Mouse (Mus musculus) forebrain, postnatal 0 days (tissue): ENCODE measurements around the gene Ampd3. TPM values are rescaled to one million over a fixed set of nuclear protein-coding genes. Genes with fewer than 3 reads are reported as not detected.

Source experiments
- ATAC-seq: fragments of 200-750 bp; cut with Nextera tagmentation; 2 replicates; pipeline ENCODE4 v1.8.0; 2017; ENCODE audit warnings: mild to moderate bottlenecking, moderate library complexity
- DNase-seq: peaks from one replicate; pipeline ENCODE4 v3.0.0-alpha.2; 2015
- H3K27ac ChIP-seq: fragments of 300-500 bp; sonication (generic); 2 replicates; pipeline ENCODE4 v1.5.1; 2014; ENCODE audit warnings: low read depth, mild to moderate bottlenecking, antibody characterized with exemption, low read length, moderate library complexity, mixed read lengths
- H3K27me3 ChIP-seq: fragments of 300-500 bp; sonication (generic); 2 replicates; pipeline ENCODE4 v1.6.1; 2014; ENCODE audit warnings: mild to moderate bottlenecking, low read length, mixed read lengths; ENCODE audit not compliant: insufficient read depth
- H3K36me3 ChIP-seq: fragments of 300-500 bp; sonication (generic); 2 replicates; pipeline ENCODE4 v1.6.1; 2014; ENCODE audit warnings: mild to moderate bottlenecking, moderate library complexity; ENCODE audit not compliant: insufficient read depth
- H3K4me1 ChIP-seq: fragments of 300-500 bp; sonication (generic); 2 replicates; pipeline ENCODE4 v1.6.1; 2014; ENCODE audit warnings: antibody characterized with exemption; ENCODE audit not compliant: insufficient read depth
- H3K4me2 ChIP-seq: fragments of 300-500 bp; sonication (generic); 2 replicates; pipeline ENCODE4 v1.6.1; 2014; ENCODE audit warnings: low read depth, mild to moderate bottlenecking, moderate library complexity
- H3K4me3 ChIP-seq: fragments of 300-500 bp; sonication (generic); 2 replicates; pipeline ENCODE4 v1.5.1; 2014; ENCODE audit warnings: low read depth, low read length, mixed read lengths
- H3K9ac ChIP-seq: fragments of 300-500 bp; sonication (generic); 2 replicates; pipeline ENCODE4 v1.6.1; 2014; ENCODE audit warnings: mild to moderate bottlenecking
- H3K9me3 ChIP-seq: fragments of 300-500 bp; sonication (generic); 2 replicates; pipeline ENCODE4 v1.6.1; 2016; ENCODE audit warnings: low read length
- CTCF ChIP-seq: sonication (generic); IDR thresholded peaks from 2 replicates; pipeline ENCODE4 v1.5.1; 2016; ENCODE audit warnings: antibody characterized with exemption, control low read depth, low read depth
- WGBS: fragments of 180-500 bp; shearing (Covaris S2); extraction: QIAGEN DNeasy Blood & Tissue Kit; methylation state at CpG from one replicate; pipeline ENCODE4 v1.1.7; 2014; 5-methylcytosine and 5-hydroxymethylcytosine counted together
- polyA plus RNA-seq: library from polyadenylated mRNA; unstranded; fragments of >200 nt; fragmentation: Nextera tagmentation; extraction: Ambion mirVana; gene quantifications from 2 replicates; pipeline ENCODE4 v1.2.1, GENCODE M21; 2015
- total RNA-seq: library from RNA; depleted of rRNA; stranded (reverse); fragments of >200 nt; gene quantifications from 2 replicates; pipeline ENCODE4 v1.2.3, GENCODE M21; 2014

Gene Ampd3
- total and polyA plus RNA-seq, 2 experiments from 2014 or later: 8.6 to 11.0 TPM

DNA sequence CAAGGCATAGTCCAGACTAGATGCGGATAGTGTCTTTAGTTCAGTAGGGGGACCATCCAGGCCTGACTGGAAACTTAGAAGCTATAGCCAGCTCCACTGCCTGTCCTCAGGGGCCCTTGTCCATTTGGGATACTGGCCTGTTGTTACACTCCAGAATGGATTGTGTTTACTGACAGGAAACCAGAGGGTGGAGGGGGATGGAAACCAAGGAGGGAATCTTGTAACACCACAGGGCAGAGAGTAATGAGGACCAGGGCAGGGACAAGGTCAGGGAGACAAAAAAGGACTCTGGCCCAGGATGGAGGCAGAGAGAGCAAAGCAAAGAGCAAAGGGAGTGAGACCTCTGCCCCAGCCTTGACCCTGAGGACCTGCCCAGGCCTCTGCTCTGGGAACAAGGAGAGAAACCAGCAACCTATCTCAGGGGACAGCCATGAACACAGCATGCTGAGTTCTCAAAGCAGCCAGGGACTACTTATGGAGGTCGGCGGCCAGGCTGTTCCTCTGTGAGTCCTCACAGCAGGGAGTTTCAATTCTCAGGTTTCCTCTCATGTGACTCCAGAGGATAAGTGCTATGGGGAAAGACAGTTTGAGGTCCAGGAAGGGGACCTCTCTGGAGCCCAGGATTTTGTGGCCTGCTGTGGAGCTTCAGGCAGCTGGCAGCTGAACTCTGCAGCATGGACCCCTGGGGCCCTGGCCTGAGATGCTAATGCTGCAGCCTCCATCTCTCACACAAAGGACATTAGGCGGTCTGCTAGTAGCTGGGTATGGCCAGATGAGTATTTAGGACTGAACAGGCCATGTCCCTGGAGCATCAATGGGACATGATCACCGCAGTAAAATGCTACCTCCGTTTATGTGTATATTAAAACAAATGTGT lies 36.7 kb upstream of the Ampd3 start:
- H3K4me1 ChIP-seq: no peaks in the 10 kb centered on the region
- H3K4me2 ChIP-seq: no peak overlapping the region
- no peaks in the 10 kb centered on the region for H3K27me3 ChIP-seq
- WGBS: 61% methylated on average over 6 of the region's 6 CpGs
- no peaks in the 10 kb centered on the region for H3K36me3 ChIP-seq
- H3K27ac ChIP-seq: no peak overlapping the region
- DNase-seq: no peak
- ATAC-seq: no peak
- H3K9me3 ChIP-seq: no peaks in the 10 kb centered on the region
- no peak overlapping the region for H3K9ac ChIP-seq
- TF ChIP-seq CTCF: no peak
- H3K4me3 ChIP-seq: no peak overlapping the region

DNA sequence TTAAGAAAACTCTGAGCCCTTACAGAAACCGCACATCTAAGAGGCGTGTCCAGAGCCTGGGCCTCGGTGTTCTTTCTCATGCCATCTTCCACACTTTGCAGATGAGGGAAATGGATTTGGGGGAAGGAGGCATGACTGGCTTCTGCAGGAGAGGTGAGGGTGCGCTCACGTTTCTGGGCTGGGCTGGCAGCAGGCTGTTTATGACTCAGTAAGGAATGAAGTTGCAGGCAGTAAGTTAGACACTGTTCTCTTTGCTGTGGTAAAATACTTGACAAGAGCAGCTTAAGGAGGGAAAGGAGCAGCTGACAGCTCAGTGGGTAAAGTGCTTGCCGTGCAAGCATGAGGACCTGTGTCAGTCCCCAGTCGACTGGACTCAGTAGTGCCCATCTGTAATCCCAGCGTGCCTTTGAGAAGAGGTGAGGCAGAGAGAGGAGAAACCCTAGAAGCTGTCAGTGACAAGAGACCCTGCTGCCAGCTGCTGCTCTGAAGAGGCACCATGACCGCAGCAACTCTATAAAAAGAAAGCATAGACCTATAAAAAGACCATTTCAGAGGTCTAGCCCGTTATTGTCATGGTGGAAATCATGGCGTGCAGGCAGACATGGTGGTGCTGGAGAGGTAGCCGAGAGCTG lies 35.9 kb upstream of the Ampd3 start:
- H3K9me3 ChIP-seq: no peaks in the 10 kb centered on the region
- no peaks in the 10 kb centered on the region for H3K36me3 ChIP-seq
- no peak overlapping the region for H3K9ac ChIP-seq
- no peak for DNase-seq
- H3K4me2 ChIP-seq: no peak overlapping the region
- no peak for TF ChIP-seq CTCF
- H3K27me3 ChIP-seq: no peaks in the 10 kb centered on the region
- no peak overlapping the region for H3K27ac ChIP-seq
- no peaks in the 10 kb centered on the region for H3K4me1 ChIP-seq
- no peak for ATAC-seq
- H3K4me3 ChIP-seq: no peak overlapping the region
- WGBS: 88% methylated on average over 12 of the region's 12 CpGs

DNA sequence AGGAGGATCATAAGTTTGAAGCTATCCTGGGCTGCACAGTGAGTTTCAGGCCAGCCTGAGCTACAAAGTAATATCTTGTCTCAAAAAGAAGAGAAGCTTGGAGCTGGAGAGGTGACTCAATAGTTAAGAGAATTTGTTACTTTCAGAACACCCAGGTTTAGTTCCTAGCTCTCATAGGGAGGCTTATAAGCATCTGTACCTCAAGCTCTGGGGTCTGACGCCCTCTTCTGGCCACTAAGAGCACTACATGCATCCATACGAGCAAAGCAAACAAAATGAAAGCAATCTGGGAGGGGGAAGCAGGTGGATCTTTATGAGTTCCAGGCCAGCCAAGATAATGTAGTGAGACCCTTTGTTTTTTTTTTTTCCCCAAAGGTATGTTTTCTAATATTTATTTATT lies 31.1 kb upstream of the Ampd3 start:
- 51% methylated on average over 2 of the region's 2 CpGs for WGBS
- DNase-seq (no peak), ATAC-seq (no peak)
- no peaks in the 10 kb centered on the region for H3K36me3 ChIP-seq
- no peaks in the 10 kb centered on the region for H3K9me3 ChIP-seq
- H3K4me1 ChIP-seq: 0 out of 2 replicates have a peak, but pooled peaks cover 6% of the 10 kb centered on the region
- no peaks in the 10 kb centered on the region for H3K27me3 ChIP-seq
- TF ChIP-seq CTCF: peak; percentile 19; the same call in 1 of the 2 replicates
- no peak overlapping the region for H3K9ac ChIP-seq
- no peak overlapping the region for H3K4me2 ChIP-seq
- no peak overlapping the region for H3K27ac ChIP-seq
- no peak overlapping the region for H3K4me3 ChIP-seq

DNA sequence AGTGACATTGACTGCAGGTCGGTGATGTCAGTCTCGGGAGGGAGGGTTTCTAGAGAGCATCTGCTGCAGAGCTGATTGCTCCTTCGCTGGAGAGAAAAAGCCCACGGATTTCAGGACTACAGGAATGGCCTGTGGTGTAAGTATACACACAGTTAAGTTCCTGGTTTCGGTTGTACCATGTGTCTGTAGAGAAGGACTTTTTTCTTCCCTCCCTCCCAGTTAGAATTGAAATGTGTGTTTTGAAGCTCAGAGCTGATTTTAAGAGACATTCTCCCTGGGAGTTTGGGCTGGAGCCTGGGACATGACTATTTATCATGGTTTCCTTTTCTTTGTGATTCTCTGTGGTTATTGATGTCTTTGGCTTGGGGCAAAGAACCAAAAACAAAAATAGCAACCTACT lies 28.2 kb upstream of the Ampd3 start:
- Histone ChIP-seq H3K4me2 (no peak overlapping the region), H3K27me3 (no peaks in the 10 kb centered on the region), H3K4me3 (no peak overlapping the region), H3K27ac (peak overlapping the region; percentile 64), H3K4me1 (0 out of 2 replicates have a peak, but pooled peaks cover 6% of the 10 kb centered on the region), H3K9ac (no peak overlapping the region; the same call in 1 of the 2 replicates), H3K36me3 (no peaks in the 10 kb centered on the region), H3K9me3 (no peaks in the 10 kb centered on the region)
- 48% methylated on average over 5 of the region's 5 CpGs for WGBS
- TF ChIP-seq CTCF: no peak
- peak; percentile 36 for DNase-seq
- peak; percentile 42 for ATAC-seq

DNA sequence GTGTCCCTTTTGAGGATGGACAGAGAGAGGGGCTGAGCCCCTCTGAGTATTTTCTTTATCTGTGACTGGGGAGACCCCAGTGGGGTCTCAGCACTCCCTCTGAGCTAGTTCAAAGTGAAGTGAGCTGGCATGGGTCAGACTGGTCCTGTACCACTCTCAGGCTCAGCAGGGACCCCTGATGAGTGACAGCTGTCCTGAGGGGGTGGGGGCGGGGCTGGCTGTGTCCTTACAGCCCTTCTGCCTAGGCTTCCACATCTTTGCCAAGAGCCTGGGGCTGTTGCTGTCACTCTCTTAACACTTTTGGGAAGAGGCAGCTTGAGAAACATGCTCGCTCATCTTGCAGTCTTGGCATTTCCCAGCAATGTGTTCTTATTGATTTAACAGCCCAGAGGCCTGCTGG lies 27.8 kb upstream of the Ampd3 start:
- no peaks in the 10 kb centered on the region for H3K36me3 ChIP-seq
- H3K9ac ChIP-seq: no peak overlapping the region
- WGBS: 40% methylated on average over 2 of the region's 2 CpGs
- no peak overlapping the region for H3K4me2 ChIP-seq
- ATAC-seq (peak; percentile 86), DNase-seq (peak; percentile 76)
- no peak for TF ChIP-seq CTCF
- H3K4me1 ChIP-seq: 0 out of 2 replicates have a peak, but pooled peaks cover 6% of the 10 kb centered on the region
- peak overlapping the region; percentile 64; the same call in 1 of the 2 replicates for H3K27ac ChIP-seq
- H3K27me3 ChIP-seq: no peaks in the 10 kb centered on the region
- H3K9me3 ChIP-seq: no peaks in the 10 kb centered on the region
- H3K4me3 ChIP-seq: no peak overlapping the region

DNA sequence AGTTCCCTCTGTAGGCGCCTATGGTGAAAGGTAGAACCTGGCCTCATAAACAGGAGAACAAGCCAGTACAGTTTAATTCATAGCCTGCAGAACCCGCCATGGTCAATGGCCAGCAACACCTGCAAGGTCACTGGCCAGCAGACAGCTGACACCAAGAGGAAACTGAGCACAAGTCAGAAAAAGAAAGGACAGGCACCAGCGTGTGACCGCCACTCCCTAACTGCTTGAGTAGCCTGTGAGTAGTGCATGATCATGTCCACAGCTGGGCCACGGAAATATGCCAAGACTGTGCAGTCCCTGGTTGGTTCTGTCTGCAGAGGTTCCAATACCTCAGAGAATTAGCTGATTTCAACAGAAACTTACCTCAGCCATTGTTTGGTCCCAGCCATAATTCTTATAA lies 26.0 kb upstream of the Ampd3 start:
- Histone ChIP-seq H3K9ac (no peak overlapping the region), H3K4me3 (no peak overlapping the region), H3K4me1 (0 out of 2 replicates have a peak, but pooled peaks cover 6% of the 10 kb centered on the region), H3K4me2 (no peak overlapping the region), H3K9me3 (no peaks in the 10 kb centered on the region), H3K27me3 (no peaks in the 10 kb centered on the region), H3K36me3 (no peaks in the 10 kb centered on the region), H3K27ac (no peak overlapping the region)
- no peak for ATAC-seq
- no peak for DNase-seq
- TF ChIP-seq CTCF: no peak
- WGBS: 95% methylated on average over 5 of the region's 5 CpGs

DNA sequence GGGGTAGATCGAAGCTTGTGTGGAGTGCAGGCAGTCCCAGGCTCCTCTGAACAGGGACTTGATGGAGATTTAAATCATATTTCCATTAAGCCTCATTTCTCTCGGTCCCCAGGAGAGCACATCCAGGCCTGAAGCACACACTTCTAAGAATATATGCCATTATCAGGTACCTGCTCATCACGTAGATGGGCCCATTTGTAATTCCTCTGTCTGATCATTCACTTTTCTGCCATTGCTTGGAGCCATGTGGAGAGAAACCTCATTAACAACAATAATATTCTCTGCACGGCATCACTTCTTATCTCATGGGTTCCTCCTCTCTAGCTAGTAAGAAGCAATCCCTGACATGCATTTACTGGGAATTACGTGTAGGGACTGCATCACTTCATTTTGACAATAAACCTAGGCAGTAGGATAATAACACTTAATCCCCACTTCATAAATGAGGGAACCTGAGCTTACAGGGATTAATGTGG lies 21.9 kb upstream of the Ampd3 start:
- Histone ChIP-seq H3K4me3 (no peak overlapping the region), H3K4me2 (no peak overlapping the region), H3K27me3 (no peaks in the 10 kb centered on the region), H3K9me3 (no peaks in the 10 kb centered on the region), H3K27ac (no peak overlapping the region), H3K36me3 (no peaks in the 10 kb centered on the region), H3K4me1 (no peaks in the 10 kb centered on the region), H3K9ac (no peak overlapping the region)
- 62% methylated on average over 5 of the region's 5 CpGs for WGBS
- ATAC-seq (no peak), DNase-seq (no peak)
- no peak for TF ChIP-seq CTCF
